Comparison of ENCODE assay signal across 36 mouse cellular contexts in genomic region chr11:94962534-94963101, GRCm38 (mm10). TPM values are rescaled to one million over a fixed set of nuclear protein-coding genes. Genes with fewer than 3 reads are reported as not detected.
DNase-seq lines count a peak whose midpoint lies in the region; ATAC-seq and TF ChIP-seq lines count a peak whose summit lies in the region.
"Had no signal": no experiment of that assay in that cellular context is flagged by ENCODE, and none has a peak within 500 bp of the region (broad histone marks: within the 10 kb centered on the region; RNA-seq: fewer than 3 reads in every experiment).

No protein-coding gene starts in this region.

- no peak for TF ChIP-seq CTCF in CH12.LX (conservative IDR thresholded peaks at IDR 0.05 in 1 of 2, IDR thresholded peaks at IDR 0.05 in 1 of 2; ENCODE audit: low read depth in 2 of 2, low read length in 2 of 2)

- in situ Hi-C loops in CH12.LX (cut with MboI; ENCODE audit: low pct_ligation_motif_present, low pct_unique_long_range_greater_than_20kb, low sequenced_read_pairs), result no loop called here

- intact Hi-C loops in heart, postnatal 25 days (cut with DNase I), result no loop called here

- no peaks in the 10 kb centered on the region for H3K9me3 ChIP-seq in heart, embryonic 12.5 days (replicated peaks)
- no peaks in the 10 kb centered on the region for H3K9me3 ChIP-seq in limb, embryonic 13.5 days
- H3K9me3 ChIP-seq in limb, embryonic 10.5 days (replicated peaks), result no peaks in the 10 kb centered on the region
- H3K9me3 ChIP-seq in CH12.LX (replicated peaks; ENCODE audit: low read length), result no peaks in the 10 kb centered on the region
- H3K9me3 ChIP-seq: embryonic facial prominence, embryonic 15.5 days; forebrain, embryonic 12.5 days; G1E; heart, embryonic 15.5 days; hindbrain, embryonic 12.5 days; limb, embryonic 15.5 days; liver, embryonic 15.5 days; neural tube, embryonic 12.5 days had no signal

- H3K4me1 ChIP-seq in heart, embryonic 12.5 days (replicated peaks), result peaks cover 18% of the 10 kb centered on the region
- peaks cover 17% of the 10 kb centered on the region for H3K4me1 ChIP-seq in limb, embryonic 13.5 days
- peaks cover 17% of the 10 kb centered on the region for H3K4me1 ChIP-seq in limb, embryonic 10.5 days
- peaks cover 10 to 21% of the 10 kb centered on the region in 2 experiments for H3K4me1 ChIP-seq in CH12.LX (ENCODE audit: control insufficient read depth in 1 of 2, insufficient read depth in 2 of 2)
- H3K4me1 ChIP-seq: liver, embryonic 15.5 days; neural tube, embryonic 12.5 days had no signal

- no peak for TF ChIP-seq RAD21 in CH12.LX (IDR thresholded peaks at IDR 0.05; ENCODE audit: low read depth, low read length)

- no peak overlapping the region for H3K4me3 ChIP-seq in heart, embryonic 12.5 days
- H3K4me3 ChIP-seq in limb, embryonic 13.5 days, result no peak overlapping the region
- H3K4me3 ChIP-seq in limb, embryonic 10.5 days, result no peak overlapping the region
- no peak overlapping the region for H3K4me3 ChIP-seq in CH12.LX (replicated peaks in 1 of 3; ENCODE audit: low read depth in 2 of 3, low read length in 2 of 3, poor library complexity in 1 of 3)
- H3K4me3 ChIP-seq: embryonic facial prominence, embryonic 15.5 days; forebrain, embryonic 12.5 days; heart, embryonic 15.5 days; hindbrain, embryonic 12.5 days; limb, embryonic 15.5 days; liver, embryonic 15.5 days; neural tube, embryonic 12.5 days had no signal

- no peak for TF ChIP-seq POLR2A in CH12.LX (IDR thresholded peaks at IDR 0.05; ENCODE audit: low read depth, low read length)

- dilution Hi-C loops in CH12.LX (cut with MboI; ENCODE audit: extremely low pct_ligation_motif_present, extremely low pct_unique_long_range_greater_than_20kb, low sequenced_read_pairs), result no loop called here

- no peak overlapping the region for H3K27ac ChIP-seq in heart, embryonic 12.5 days (ENCODE audit: poor library complexity, severe bottlenecking)
- no peak overlapping the region for H3K27ac ChIP-seq in limb, embryonic 13.5 days
- no peak overlapping the region for H3K27ac ChIP-seq in limb, embryonic 10.5 days
- H3K27ac ChIP-seq in CH12.LX (ENCODE audit: insufficient read depth, low read depth), result no peak overlapping the region
- H3K27ac ChIP-seq: embryonic facial prominence, embryonic 15.5 days; forebrain, embryonic 12.5 days; heart, embryonic 15.5 days; hindbrain, embryonic 12.5 days; hindbrain, postnatal 0 days; limb, embryonic 15.5 days; liver, embryonic 15.5 days; neural tube, embryonic 12.5 days had no signal

- H3K4me2 ChIP-seq in heart, embryonic 12.5 days, result no peak overlapping the region
- H3K4me2 ChIP-seq in limb, embryonic 13.5 days (replicated peaks), result no peak overlapping the region
- H3K4me2 ChIP-seq in CH12.LX (ENCODE audit: insufficient read depth, low read depth, poor library complexity, severe bottlenecking), result peak overlapping the region; percentile 39; the same call in 1 of the 2 replicates
- H3K4me2 ChIP-seq: embryonic facial prominence, embryonic 15.5 days; forebrain, embryonic 12.5 days; heart, embryonic 15.5 days; hindbrain, embryonic 12.5 days; limb, embryonic 15.5 days; liver, embryonic 15.5 days; lung, embryonic 14.5 days; midbrain, embryonic 11.5 days; neural tube, embryonic 12.5 days had no signal

- WGBS in heart, embryonic 12.5 days, result 68% methylated on average over 5 of the region's 5 CpGs
- WGBS in limb, embryonic 13.5 days, result 75% methylated on average over 5 of the region's 5 CpGs
- 78% methylated on average over 5 of the region's 5 CpGs for WGBS in limb, embryonic 10.5 days

- no peak overlapping the region for H3K9ac ChIP-seq in heart, embryonic 12.5 days
- 0 out of 2 replicates have a peak overlapping the region, but pooled peaks have one; percentile 4 for H3K9ac ChIP-seq in limb, embryonic 13.5 days
- H3K9ac ChIP-seq in CH12.LX (ENCODE audit: insufficient read depth, low read depth), result no peak overlapping the region
- H3K9ac ChIP-seq: embryonic facial prominence, embryonic 15.5 days; forebrain, embryonic 12.5 days; forebrain, postnatal 0 days; heart, embryonic 15.5 days; hindbrain, embryonic 12.5 days; limb, embryonic 15.5 days; liver, embryonic 15.5 days; lung, embryonic 14.5 days; neural tube, embryonic 12.5 days had no signal

- ATAC-seq in heart, embryonic 12.5 days (ENCODE audit: insufficient number of reproducible peaks, low FRiP score), result peak; percentile 26; the same call in 1 of the 2 replicates
- no peak for ATAC-seq in limb, embryonic 13.5 days (ENCODE audit: low FRiP score, low read depth)
- ATAC-seq: forebrain, postnatal 0 days; hindbrain, postnatal 0 days; intestine, postnatal 0 days; midbrain, embryonic 16.5 days had no signal

- DNase-seq in heart, postnatal 25 days (ENCODE audit: low spot score), result no peak
- DNase-seq in limb, embryonic 10.5 days (ENCODE audit: low spot score), result no peak
- DNase-seq in A20 (ENCODE audit: low read depth, low spot score), result peak; percentile 56
- peak; percentile 85 for DNase-seq in CH12.LX (ENCODE audit: extremely low read depth)
- DNase-seq: adrenal gland, adult 8-10 months; cerebellum, adult 11-12 months; cerebellum, postnatal 10 days; forebrain, postnatal 0 days; gastrocnemius, postnatal 14 days; heart, adult 11 months; heart, postnatal 36 days; kidney, adult 9 months; kidney, postnatal 4 days; lung, embryonic 14.5 days; lung, postnatal 36 days had no signal

- H3K27me3 ChIP-seq in heart, embryonic 12.5 days (replicated peaks), result no peaks in the 10 kb centered on the region
- H3K27me3 ChIP-seq in limb, embryonic 13.5 days, result no peaks in the 10 kb centered on the region
- H3K27me3 ChIP-seq in limb, embryonic 10.5 days (ENCODE audit: low read depth, poor library complexity, severe bottlenecking), result no peaks in the 10 kb centered on the region
- peaks cover 71% of the 10 kb centered on the region for H3K27me3 ChIP-seq in CH12.LX (replicated peaks)
- H3K27me3 ChIP-seq: embryonic facial prominence, embryonic 15.5 days; heart, embryonic 15.5 days; hindbrain, embryonic 12.5 days; limb, embryonic 15.5 days; neural tube, embryonic 12.5 days had no signal

- H3K79me2 ChIP-seq in CH12.LX (replicated peaks; ENCODE audit: control insufficient read depth, extremely low read depth, insufficient read depth, poor library complexity, severe bottlenecking), result no peaks in the 10 kb centered on the region

- peak; percentile 28; the same call in 1 of the 2 replicates for TF ChIP-seq EP300 in CH12.LX (IDR thresholded peaks at IDR 0.05; ENCODE audit: low read length)

- H3K36me3 ChIP-seq in heart, embryonic 12.5 days, result no peaks in the 10 kb centered on the region
- H3K36me3 ChIP-seq in limb, embryonic 13.5 days, result no peaks in the 10 kb centered on the region
- H3K36me3 ChIP-seq in limb, embryonic 10.5 days, result no peaks in the 10 kb centered on the region
- H3K36me3 ChIP-seq in CH12.LX (replicated peaks in 1 of 2; ENCODE audit: control insufficient read depth in 1 of 2, insufficient read depth in 1 of 2, low read length in 1 of 2), result no peaks in the 10 kb centered on the region
- H3K36me3 ChIP-seq: embryonic facial prominence, embryonic 15.5 days; forebrain, embryonic 12.5 days; G1E; heart, embryonic 15.5 days; hindbrain, embryonic 12.5 days; limb, embryonic 15.5 days; liver, embryonic 15.5 days; neural tube, embryonic 12.5 days had no signal

TF ChIP-seq in CH12.LX, 34 proteins besides CTCF, POLR2A, EP300 and RAD21 (continues in another document):
- 0 out of 2 replicates have a peak, but pooled peaks have one; percentile 37 for TF ChIP-seq MAFK (IDR thresholded peaks at IDR 0.05; ENCODE audit: insufficient replicate concordance, low read length)

RNA-seq across cellular contexts. Expression of gene Hils1, which starts 4.8 kb away (rescaled TPM):
- polyA plus RNA-seq in heart, embryonic 12.5 days (2016; fragmentation: Nextera tagmentation; extraction: Ambion mirVana), result 0.30 TPM in 1 of 2 replicates, not detected in the other
- not detected for total RNA-seq in heart, postnatal 25 days (2021)
- polyA plus RNA-seq in limb, embryonic 13.5 days (2015; fragmentation: Nextera tagmentation; extraction: Ambion mirVana), result not detected in 2 replicates
- polyA plus RNA-seq in limb, embryonic 10.5 days (2016; fragmentation: Nextera tagmentation; extraction: Ambion mirVana), result not detected in 2 replicates
- not detected in 2 replicates for total RNA-seq in CH12.LX (2012; rRNA removed)
- not detected in 2 replicates for total RNA-seq in CH12.LX (2014; rRNA removed)
- not detected in 2 replicates for polyA plus RNA-seq in CH12.LX (2012; ENCODE audit: insufficient read length, low read depth)
- total RNA-seq: adrenal gland, adult 8-10 months; common myeloid progenitor, adult 5-6 weeks; forebrain, postnatal 0 days; G1E; gastrocnemius, postnatal 14 days; heart, postnatal 36 days; hindbrain, postnatal 0 days; layer of hippocampus, adult 8-10 months; layer of hippocampus, postnatal 25 days; left cerebral cortex, adult 8-10 months; left cerebral cortex, postnatal 36 days; megakaryocyte, adult 5-6 weeks had no signal
- polyA plus RNA-seq: C2C12; forebrain, embryonic 12.5 days; forebrain, postnatal 0 days; G1E; hindbrain, embryonic 12.5 days; hindbrain, postnatal 0 days; intestine, postnatal 0 days; limb, embryonic 15.5 days; liver, embryonic 15.5 days; lung, embryonic 14.5 days; midbrain, embryonic 11.5 days; midbrain, embryonic 16.5 days; neural tube, embryonic 12.5 days had no signal

RNA-seq across cellular contexts. Expression of gene Sgca, which starts 13.5 kb away (rescaled TPM):
- 20.6 and 26.6 TPM in 2 replicates for polyA plus RNA-seq in heart, embryonic 12.5 days (2016; fragmentation: Nextera tagmentation; extraction: Ambion mirVana)
- 100 to 1,000 TPM; 142 to 163 TPM for total RNA-seq in heart, postnatal 25 days (2021)
- polyA plus RNA-seq in limb, embryonic 13.5 days (2015; fragmentation: Nextera tagmentation; extraction: Ambion mirVana), result 6.1 and 7.1 TPM in 2 replicates
- 0.23 TPM in 1 of 2 replicates, not detected in the other for polyA plus RNA-seq in limb, embryonic 10.5 days (2016; fragmentation: Nextera tagmentation; extraction: Ambion mirVana)
- total RNA-seq in CH12.LX (2012; rRNA removed) (0.08 and 0.34 TPM in 2 replicates), CH12.LX (2014; rRNA removed) (not detected in 2 replicates)
- 0.39 and 0.45 TPM in 2 replicates for polyA plus RNA-seq in CH12.LX (2012; ENCODE audit: insufficient read length, low read depth)
- total RNA-seq: adrenal gland, adult 8-10 months; common myeloid progenitor, adult 5-6 weeks; forebrain, postnatal 0 days; megakaryocyte, adult 5-6 weeks had no signal
- polyA plus RNA-seq: forebrain, embryonic 12.5 days; G1E; lung, embryonic 14.5 days; midbrain, embryonic 11.5 days had no signal

RNA-seq across cellular contexts. Expression of gene Col1a1, which starts 26.6 kb away (rescaled TPM):
- polyA plus RNA-seq in heart, embryonic 12.5 days (2016; fragmentation: Nextera tagmentation; extraction: Ambion mirVana), result 404 and 446 TPM in 2 replicates
- 100 to 1,000 TPM; 182 to 211 TPM for total RNA-seq in heart, postnatal 25 days (2021)
- 1,007 and 1,170 TPM in 2 replicates for polyA plus RNA-seq in limb, embryonic 13.5 days (2015; fragmentation: Nextera tagmentation; extraction: Ambion mirVana)
- 81.4 and 104 TPM in 2 replicates for polyA plus RNA-seq in limb, embryonic 10.5 days (2016; fragmentation: Nextera tagmentation; extraction: Ambion mirVana)
- total RNA-seq in CH12.LX (2012; rRNA removed) (0.13 TPM in 2 replicates), CH12.LX (2014; rRNA removed) (not detected in 2 replicates)
- polyA plus RNA-seq in CH12.LX (2012; ENCODE audit: insufficient read length, low read depth), result 0.11 and 0.16 TPM in 2 replicates
- total RNA-seq: common myeloid progenitor, adult 5-6 weeks had no signal
- polyA plus RNA-seq: G1E had no signal

RNA-seq across cellular contexts. Expression of gene Ppp1r9b, which starts 28.2 kb away (rescaled TPM):
- polyA plus RNA-seq in heart, embryonic 12.5 days (2016; fragmentation: Nextera tagmentation; extraction: Ambion mirVana), result 10.4 and 12.2 TPM in 2 replicates
- 10 to 100 TPM; 45.5 to 52.6 TPM for total RNA-seq in heart, postnatal 25 days (2021)
- 11.4 and 11.8 TPM in 2 replicates for polyA plus RNA-seq in limb, embryonic 13.5 days (2015; fragmentation: Nextera tagmentation; extraction: Ambion mirVana)
- polyA plus RNA-seq in limb, embryonic 10.5 days (2016; fragmentation: Nextera tagmentation; extraction: Ambion mirVana), result 9.9 and 10.8 TPM in 2 replicates
- total RNA-seq in CH12.LX (2012; rRNA removed), result 21.2 and 21.8 TPM in 2 replicates
- 5.7 and 7.8 TPM in 2 replicates for total RNA-seq in CH12.LX (2014; rRNA removed)
- 20.3 and 21.2 TPM in 2 replicates for polyA plus RNA-seq in CH12.LX (2012; ENCODE audit: insufficient read length, low read depth)

RNA-seq across cellular contexts. Expression of gene Samd14, which starts 47.1 kb away (rescaled TPM):
- polyA plus RNA-seq in heart, embryonic 12.5 days (2016; fragmentation: Nextera tagmentation; extraction: Ambion mirVana), result 14.8 and 16.5 TPM in 2 replicates
- total RNA-seq in heart, postnatal 25 days (2021), result 1 to 10 TPM; 1.2 to 1.5 TPM
- polyA plus RNA-seq in limb, embryonic 13.5 days (2015; fragmentation: Nextera tagmentation; extraction: Ambion mirVana), result 37.2 and 37.7 TPM in 2 replicates
- polyA plus RNA-seq in limb, embryonic 10.5 days (2016; fragmentation: Nextera tagmentation; extraction: Ambion mirVana), result 29.7 and 39.2 TPM in 2 replicates
- total RNA-seq in CH12.LX (2012; rRNA removed), result 0.04 and 0.17 TPM in 2 replicates
- total RNA-seq in CH12.LX (2014; rRNA removed), result 0.07 TPM in 1 of 2 replicates, not detected in the other
- polyA plus RNA-seq in CH12.LX (2012; ENCODE audit: insufficient read length, low read depth), result not detected in 2 replicates

Comparison
In these comparisons a context has a peak if more than half of its experiments do, and no peak if none do; other contexts are left out.
1. DNase-seq: peak in A20 (single experiment) and CH12.LX (single experiment); none in heart, postnatal 25 days (single experiment) and limb, embryonic 10.5 days (single experiment).
2. RNA of gene Col1a1, which starts 26.6 kb away (polyA plus RNA-seq): 1,007 to 1,170 TPM in limb, embryonic 13.5 days, 404 to 446 TPM in heart, embryonic 12.5 days and 81.4 to 104 TPM in limb, embryonic 10.5 days; 0.11 to 0.16 TPM in CH12.LX; every median in the first group is over 10 times any median in the second.